ENCODE assay signal across 21 mouse cellular contexts in the genomic region with DNA sequence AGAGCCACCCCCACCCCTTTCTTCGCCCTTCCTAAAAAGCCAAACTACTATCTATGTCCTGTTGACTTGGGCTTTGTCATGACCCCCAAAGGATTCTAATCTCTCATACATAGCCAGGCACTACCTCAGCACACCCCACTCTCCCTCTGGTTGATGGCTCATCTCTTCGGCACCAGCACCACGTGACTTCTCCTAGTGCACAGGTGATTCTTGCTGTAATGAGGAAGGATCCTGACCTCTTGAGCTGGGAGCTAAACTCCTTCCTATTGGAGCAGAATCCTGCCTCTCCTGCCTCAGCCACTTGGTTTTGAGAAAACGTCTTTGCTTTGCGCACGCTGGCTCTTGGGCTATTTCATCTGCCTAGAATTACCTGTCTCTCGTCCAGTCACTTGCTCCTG. TPM values are rescaled to one million over a fixed set of nuclear protein-coding genes. Genes with fewer than 3 reads are reported as not detected.
DNase-seq lines count a peak whose midpoint lies in the region; ATAC-seq and TF ChIP-seq lines count a peak whose summit lies in the region.
"Had no signal": no experiment of that assay in that cellular context is flagged by ENCODE, and none has a peak within 500 bp of the region (broad histone marks: within the 10 kb centered on the region; RNA-seq: fewer than 3 reads in every experiment).

No protein-coding gene starts in this region.

- H3K27ac ChIP-seq in kidney, adult 2 months (ENCODE audit: insufficient read depth, low read depth, low read length) = peak overlapping the region; percentile 21; the same call in 1 of the 2 replicates
- no peak overlapping the region for H3K27ac ChIP-seq in kidney, embryonic 14.5 days (ENCODE audit: low read depth, low read length)
- H3K27ac ChIP-seq in testis, adult 2 months (ENCODE audit: control insufficient read depth, insufficient read depth, low read depth, low read length) = peak overlapping the region; percentile 55
- no peak overlapping the region for H3K27ac ChIP-seq in midbrain, embryonic 10.5 days (replicated peaks)
- H3K27ac ChIP-seq: embryonic facial prominence, embryonic 13.5 days; heart, adult 2 months; left cerebral cortex, adult 2 months; limb, embryonic 10.5 days; liver, embryonic 13.5 days; macrophage; midbrain, embryonic 13.5 days; neural tube, embryonic 12.5 days had no signal

- no peaks in the 10 kb centered on the region for H3K27me3 ChIP-seq in kidney, adult 2 months (replicated peaks; ENCODE audit: control insufficient read depth, insufficient read depth, low read length)
- no peaks in the 10 kb centered on the region for H3K27me3 ChIP-seq in kidney, embryonic 14.5 days (ENCODE audit: control insufficient read depth, insufficient read depth, low read length)
- no peaks in the 10 kb centered on the region for H3K27me3 ChIP-seq in testis, adult 2 months (ENCODE audit: control insufficient read depth, insufficient read depth, low read length)
- no peaks in the 10 kb centered on the region for H3K27me3 ChIP-seq in midbrain, embryonic 10.5 days (ENCODE audit: low read depth, poor library complexity, severe bottlenecking)
- H3K27me3 ChIP-seq: embryonic facial prominence, embryonic 13.5 days; liver, embryonic 13.5 days; lung, embryonic 15.5 days; neural tube, embryonic 12.5 days had no signal

- TF ChIP-seq CTCF in kidney, adult 2 months (conservative IDR thresholded peaks at IDR 0.05; ENCODE audit: insufficient read depth, insufficient read length, low read depth, low read length) = no peak
- no peak for TF ChIP-seq CTCF in testis, adult 2 months (IDR thresholded peaks at IDR 0.05; ENCODE audit: control insufficient read depth, insufficient read depth, insufficient replicate concordance, low read depth, low read length)

- ATAC-seq in kidney, embryonic 14.5 days (ENCODE audit: low FRiP score, low TSS enrichment) = no peak
- ATAC-seq: forebrain, embryonic 14.5 days; midbrain, embryonic 13.5 days had no signal

- no peaks in the 10 kb centered on the region for H3K9me3 ChIP-seq in kidney, embryonic 14.5 days (ENCODE audit: control insufficient read depth, low read length)
- H3K9me3 ChIP-seq in midbrain, embryonic 10.5 days (replicated peaks) = no peaks in the 10 kb centered on the region
- H3K9me3 ChIP-seq: embryonic facial prominence, embryonic 13.5 days; limb, embryonic 10.5 days; liver, embryonic 13.5 days; lung, embryonic 15.5 days; midbrain, embryonic 13.5 days; neural tube, embryonic 12.5 days had no signal

- H3K4me2 ChIP-seq in kidney, embryonic 14.5 days (replicated peaks; ENCODE audit: low read depth, low read length) = no peak overlapping the region
- H3K4me2 ChIP-seq: embryonic facial prominence, embryonic 13.5 days; liver, embryonic 13.5 days; lung, embryonic 15.5 days; midbrain, embryonic 13.5 days; neural tube, embryonic 12.5 days had no signal

- H3K4me1 ChIP-seq in kidney, adult 2 months (ENCODE audit: control insufficient read depth, insufficient read depth, low read length) = peaks cover 24% of the 10 kb centered on the region
- peaks cover 12% of the 10 kb centered on the region; the same call in 1 of the 2 replicates for H3K4me1 ChIP-seq in kidney, embryonic 14.5 days (ENCODE audit: control insufficient read depth, insufficient read depth, low read length)
- H3K4me1 ChIP-seq in testis, adult 2 months (ENCODE audit: control insufficient read depth, insufficient read depth, low read length) = peaks cover 15% of the 10 kb centered on the region
- H3K4me1 ChIP-seq in midbrain, embryonic 10.5 days = peaks cover 23% of the 10 kb centered on the region
- H3K4me1 ChIP-seq: neural tube, embryonic 12.5 days had no signal

- 56% methylated on average over 7 of the region's 7 CpGs for WGBS in kidney, adult 2 months
- 89% methylated on average over 7 of the region's 7 CpGs for WGBS in kidney, embryonic 14.5 days
- 88% methylated on average over 7 of the region's 7 CpGs for WGBS in midbrain, embryonic 10.5 days

- no peaks in the 10 kb centered on the region for H3K36me3 ChIP-seq in kidney, adult 2 months (ENCODE audit: control insufficient read depth, insufficient read depth, low read length)
- H3K36me3 ChIP-seq in kidney, embryonic 14.5 days (ENCODE audit: control insufficient read depth, insufficient read depth, low read length) = no peaks in the 10 kb centered on the region
- H3K36me3 ChIP-seq in testis, adult 2 months (ENCODE audit: control insufficient read depth, insufficient read depth, low read length) = no peaks in the 10 kb centered on the region
- H3K36me3 ChIP-seq in midbrain, embryonic 10.5 days = no peaks in the 10 kb centered on the region
- H3K36me3 ChIP-seq: embryonic facial prominence, embryonic 13.5 days; limb, embryonic 10.5 days; liver, embryonic 13.5 days; lung, embryonic 15.5 days; midbrain, embryonic 13.5 days; neural tube, embryonic 12.5 days had no signal

- peak; percentile 75 for DNase-seq in kidney, adult 2 months
- no peak for DNase-seq in testis, postnatal 14 days (ENCODE audit: low spot score)
- peak; percentile 57 to 66 for DNase-seq in kidney, postnatal 25 days
- peak; percentile 87 for DNase-seq in yolk sac, embryonic 10.5 days (ENCODE audit: low spot score)
- DNase-seq in urinary bladder, adult 18-20 months (ENCODE audit: low spot score in 2 of 2) = no peak
- DNase-seq in midbrain, embryonic 10.5 days (ENCODE audit: low spot score) = no peak
- DNase-seq: adrenal gland, adult 8-10 months; gastrocnemius, postnatal 14 days; heart, adult 2 months; layer of hippocampus, adult 9-11 months had no signal

- H3K9ac ChIP-seq in kidney, embryonic 14.5 days (ENCODE audit: low read depth, low read length) = no peak overlapping the region
- H3K9ac ChIP-seq: embryonic facial prominence, embryonic 13.5 days; liver, embryonic 13.5 days; lung, embryonic 15.5 days; midbrain, embryonic 13.5 days; neural tube, embryonic 12.5 days had no signal

- no peak for TF ChIP-seq POLR2A in kidney, adult 2 months (IDR thresholded peaks at IDR 0.05; ENCODE audit: low read depth, low read length)
- no peak for TF ChIP-seq POLR2A in testis, adult 2 months (IDR thresholded peaks at IDR 0.05; ENCODE audit: control insufficient read depth, low read depth, low read length)

- no peak overlapping the region for H3K4me3 ChIP-seq in kidney, adult 2 months (ENCODE audit: insufficient read depth, low read depth, low read length)
- no peak overlapping the region for H3K4me3 ChIP-seq in kidney, embryonic 14.5 days (ENCODE audit: low read length)
- no peak overlapping the region for H3K4me3 ChIP-seq in testis, adult 2 months (ENCODE audit: control insufficient read depth, low read depth, low read length)
- no peak overlapping the region for H3K4me3 ChIP-seq in midbrain, embryonic 10.5 days
- H3K4me3 ChIP-seq: embryonic facial prominence, embryonic 13.5 days; heart, adult 2 months; left cerebral cortex, adult 2 months; limb, embryonic 10.5 days; liver, embryonic 13.5 days; lung, embryonic 15.5 days; midbrain, embryonic 13.5 days; neural tube, embryonic 12.5 days had no signal

RNA-seq across cellular contexts. Expression of a gene that starts 12.3 kb away (rescaled TPM):
- polyA plus RNA-seq in kidney, adult 2 months (2012; rRNA removed) = 26.6 and 27.8 TPM in 2 replicates
- polyA plus RNA-seq in kidney, embryonic 14.5 days (2014; fragmentation: Nextera tagmentation; extraction: Ambion mirVana) = 19.0 and 31.0 TPM in 2 replicates
- 30.3 and 37.7 TPM in 2 replicates for polyA plus RNA-seq in testis, adult 2 months (2012; rRNA removed)
- 16.9 and 18.8 TPM in 2 replicates for polyA plus RNA-seq in midbrain, embryonic 10.5 days (2016; fragmentation: Nextera tagmentation; extraction: Ambion mirVana)

RNA-seq across cellular contexts. Expression of a gene that starts 52.4 kb away (rescaled TPM):
- polyA plus RNA-seq in kidney, adult 2 months (2012; rRNA removed) = 0.86 and 1.4 TPM in 2 replicates
- 1.4 and 2.3 TPM in 2 replicates for polyA plus RNA-seq in kidney, embryonic 14.5 days (2014; fragmentation: Nextera tagmentation; extraction: Ambion mirVana)
- 0.78 and 1.3 TPM in 2 replicates for polyA plus RNA-seq in testis, adult 2 months (2012; rRNA removed)
- polyA plus RNA-seq in midbrain, embryonic 10.5 days (2016; fragmentation: Nextera tagmentation; extraction: Ambion mirVana) = 1.6 and 2.2 TPM in 2 replicates
- polyA plus RNA-seq: macrophage had no signal

Comparison
In these comparisons a context has a peak if more than half of its experiments do, and no peak if none do; other contexts are left out.
1. H3K27ac ChIP-seq: peak in kidney, adult 2 months (single experiment) and testis, adult 2 months (single experiment); none in kidney, embryonic 14.5 days (single experiment) and midbrain, embryonic 10.5 days (single experiment).
2. DNase-seq: peak in kidney, adult 2 months (single experiment), kidney, postnatal 25 days (2 of 2) and yolk sac, embryonic 10.5 days (single experiment); none in testis, postnatal 14 days (single experiment), urinary bladder, adult 18-20 months (0 of 2) and midbrain, embryonic 10.5 days (single experiment).